Mouse (Mus musculus): ENCODE results near the gene Arf3.

DNA sequence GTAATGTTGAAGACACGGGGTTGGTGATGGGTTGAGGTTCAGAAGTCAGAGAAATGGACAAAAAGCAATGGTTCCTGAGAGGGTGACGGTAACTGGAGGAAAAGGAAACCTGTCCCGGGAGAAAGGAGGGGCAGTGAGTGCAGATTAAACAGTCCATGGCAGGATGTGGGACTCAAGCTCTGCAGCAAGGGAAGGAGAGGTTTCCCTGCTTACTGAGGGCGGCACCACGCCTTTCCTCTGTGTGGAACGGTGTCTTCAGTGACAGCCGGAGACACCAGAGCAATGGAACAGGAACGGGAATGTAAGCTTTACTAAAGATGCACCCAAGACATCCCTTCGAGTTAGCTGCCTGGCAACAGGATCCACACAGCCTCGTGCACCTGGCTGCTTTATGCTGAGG, 26.5 kb downstream of the Arf3 start:
- TF ChIP-seq TAL1 (IDR thresholded peaks at IDR 0.05; ENCODE audit: low read length) (no peak), GATA1 (IDR thresholded peaks at IDR 0.05; ENCODE audit: low read length) (no peak)

All from erythroblast, embryonic 14.5 days (primary cell).